Mouse (Mus musculus) hindbrain, embryonic 15.5 days (tissue): ENCODE measurements around the gene Inca1. TPM values are rescaled to one million over a fixed set of nuclear protein-coding genes. Genes with fewer than 3 reads are reported as not detected.

Experiments used
- ATAC-seq: fragments of 200-750 bp; cut with Nextera tagmentation; 2 replicates; pipeline ENCODE4 v1.8.0; 2017; ENCODE audit warnings: low read depth, moderate number of reproducible peaks, moderate TSS enrichment; ENCODE audit not compliant: low FRiP score
- H3K27ac ChIP-seq: fragments of 300-500 bp; sonication (generic); replicated peaks from 2 replicates; pipeline ENCODE4 v1.5.1; 2015; ENCODE audit warnings: mild to moderate bottlenecking, inconsistent platforms
- H3K27me3 ChIP-seq: fragments of 300-500 bp; sonication (generic); 2 replicates; pipeline ENCODE4 v1.6.1; 2015; ENCODE audit warnings: control low read depth, inconsistent platforms
- H3K36me3 ChIP-seq: fragments of 300-500 bp; sonication (generic); 2 replicates; pipeline ENCODE4 v1.6.1; 2015; ENCODE audit warnings: control low read depth, inconsistent platforms
- H3K4me1 ChIP-seq: fragments of 300-500 bp; sonication (generic); replicated peaks from 2 replicates; pipeline ENCODE4 v1.6.1; 2015; ENCODE audit warnings: control low read depth, inconsistent platforms
- H3K4me2 ChIP-seq: fragments of 300-500 bp; sonication (generic); 2 replicates; pipeline ENCODE4 v1.6.1; 2015; ENCODE audit warnings: moderate library complexity, mild to moderate bottlenecking, inconsistent platforms
- H3K4me3 ChIP-seq: fragments of 300-500 bp; sonication (generic); 2 replicates; pipeline ENCODE4 v1.5.1; 2015; ENCODE audit warnings: mild to moderate bottlenecking, inconsistent platforms
- H3K9ac ChIP-seq: fragments of 300-500 bp; sonication (generic); 2 replicates; pipeline ENCODE4 v1.6.1; 2015; ENCODE audit warnings: inconsistent platforms
- H3K9me3 ChIP-seq: fragments of 300-500 bp; sonication (generic); 2 replicates; pipeline ENCODE4 v1.6.1; 2016; ENCODE audit warnings: control low read depth, inconsistent platforms
- WGBS: fragments of 180-500 bp; shearing (Covaris S2); methylation state at CpG from one replicate; pipeline ENCODE4 v1.1.7; 2015; 5-methylcytosine and 5-hydroxymethylcytosine counted together
- polyA plus RNA-seq: library from polyadenylated mRNA; unstranded; fragments of >200 nt; fragmentation: Nextera tagmentation; extraction: Ambion mirVana; gene quantifications from 2 replicates; pipeline ENCODE4 v1.2.1, GENCODE M21; 2015

Inca1 gene
- polyA plus RNA-seq, 1 experiment from 2014 or later = 1.9 TPM

DNA sequence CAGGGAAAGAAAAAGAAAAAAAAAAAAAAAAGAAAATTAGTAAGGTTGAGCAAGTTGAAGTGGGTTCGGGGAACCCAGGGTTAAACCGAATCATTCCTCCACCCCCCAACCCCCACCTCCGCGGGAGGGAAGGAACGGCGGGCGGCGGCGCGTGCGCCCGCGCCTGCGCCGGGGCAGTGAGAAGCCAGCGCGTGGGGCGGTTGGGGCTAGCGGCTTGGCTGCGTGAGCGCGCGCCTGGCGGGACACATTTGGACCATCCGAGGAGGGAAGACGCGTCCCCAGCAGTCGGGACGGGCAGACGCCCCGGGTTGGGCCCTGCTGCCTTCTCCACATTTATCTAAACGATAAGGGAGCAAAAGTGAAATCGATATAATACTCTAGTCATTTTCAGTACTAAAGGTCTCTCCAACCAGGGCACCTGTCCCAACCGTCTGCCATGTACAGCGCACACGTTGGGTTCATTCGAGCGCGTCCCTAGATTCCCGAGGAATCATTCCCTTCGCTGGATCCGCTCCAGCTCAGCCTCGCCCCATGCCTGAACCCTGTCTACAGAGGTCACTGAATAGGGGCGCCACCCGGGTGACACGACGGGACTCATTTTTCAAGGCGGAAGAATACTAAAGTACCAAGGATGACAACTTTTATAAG is 44.9 kb downstream of the Inca1 start:
- ATAC-seq = peak; percentile 71
- Histone ChIP-seq H3K27ac (peak overlapping the region; percentile 98), H3K4me2 (peak overlapping the region; percentile 77), H3K36me3 (peaks cover 22% of the 10 kb centered on the region), H3K4me3 (peak overlapping the region; percentile 98), H3K9ac (peak overlapping the region; percentile 98), H3K9me3 (no peaks in the 10 kb centered on the region), H3K4me1 (peaks cover 48% of the 10 kb centered on the region), H3K27me3 (no peaks in the 10 kb centered on the region)
- under 1% methylated on average over 48 of the region's 48 CpGs for WGBS

- Histone ChIP-seq H3K9ac (peak within 1 kb of the TSS; percentile 98), H3K4me2 (peak within 1 kb of the TSS; percentile 77), H3K27me3 (no peaks in the 10 kb centered on the region), H3K4me3 (peak within 1 kb of the TSS; percentile 98), H3K27ac (peak within 1 kb of the TSS; percentile 98), H3K4me1 (peaks cover 48% of the 10 kb centered on the region), H3K9me3 (no peaks in the 10 kb centered on the region), H3K36me3 (peaks cover 29% of the 10 kb centered on the region)
- peak; percentile 42 for ATAC-seq
- WGBS = under 1% methylated on average over 53 of the region's 61 CpGs
Measured at GRCm38 (mm10) chr11:70654198-70654922, 45.6 kb downstream of the Inca1 start, which contains the start of gene Pfn1. Gene Pfn1 (minus strand): TSS chr11:70654644.

GRCm38 (mm10) chr11:70653345-70654197 is 46.4 kb downstream of the Inca1 start:
- Histone ChIP-seq H3K36me3 (peaks cover 34% of the 10 kb centered on the region), H3K27ac (peak overlapping the region; percentile 98), H3K4me1 (peaks cover 56% of the 10 kb centered on the region), H3K27me3 (no peaks in the 10 kb centered on the region), H3K9me3 (no peaks in the 10 kb centered on the region), H3K4me3 (peak overlapping the region; percentile 98), H3K9ac (peak overlapping the region; percentile 98), H3K4me2 (peak overlapping the region; percentile 77)
- under 1% methylated on average over 62 of the region's 63 CpGs for WGBS
- ATAC-seq = peak; percentile 59

DNA sequence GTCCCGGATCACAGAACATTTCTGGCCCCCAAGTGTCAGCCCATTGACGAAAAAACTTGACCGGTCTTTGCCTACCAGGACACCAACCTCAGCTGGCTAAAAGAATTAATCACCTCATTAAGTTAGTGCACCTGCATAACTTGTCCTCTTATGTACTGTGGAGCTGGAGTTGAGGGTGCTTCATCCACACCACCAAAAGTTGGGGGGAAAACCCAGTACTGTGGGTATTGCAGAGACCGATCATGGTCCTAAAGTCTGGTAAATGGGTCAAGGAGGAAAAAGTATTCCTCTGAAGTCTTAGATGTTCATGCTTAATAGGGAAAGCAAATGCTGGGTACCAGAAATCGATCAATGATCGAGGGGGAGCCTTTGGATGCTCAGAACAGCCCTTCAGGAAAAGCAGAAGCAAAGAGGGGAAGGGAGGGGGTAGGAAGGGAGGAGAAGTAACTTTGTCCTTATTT is 47.0 kb downstream of the Inca1 start:
- Histone ChIP-seq H3K27me3 (no peaks in the 10 kb centered on the region), H3K4me2 (peak overlapping the region; percentile 77), H3K27ac (peak overlapping the region; percentile 98), H3K9me3 (no peaks in the 10 kb centered on the region), H3K36me3 (peaks cover 34% of the 10 kb centered on the region), H3K4me1 (peaks cover 62% of the 10 kb centered on the region), H3K4me3 (peak overlapping the region; percentile 98), H3K9ac (peak overlapping the region; percentile 98)
- no peak for ATAC-seq
- 66% methylated on average over 6 of the region's 6 CpGs for WGBS

DNA sequence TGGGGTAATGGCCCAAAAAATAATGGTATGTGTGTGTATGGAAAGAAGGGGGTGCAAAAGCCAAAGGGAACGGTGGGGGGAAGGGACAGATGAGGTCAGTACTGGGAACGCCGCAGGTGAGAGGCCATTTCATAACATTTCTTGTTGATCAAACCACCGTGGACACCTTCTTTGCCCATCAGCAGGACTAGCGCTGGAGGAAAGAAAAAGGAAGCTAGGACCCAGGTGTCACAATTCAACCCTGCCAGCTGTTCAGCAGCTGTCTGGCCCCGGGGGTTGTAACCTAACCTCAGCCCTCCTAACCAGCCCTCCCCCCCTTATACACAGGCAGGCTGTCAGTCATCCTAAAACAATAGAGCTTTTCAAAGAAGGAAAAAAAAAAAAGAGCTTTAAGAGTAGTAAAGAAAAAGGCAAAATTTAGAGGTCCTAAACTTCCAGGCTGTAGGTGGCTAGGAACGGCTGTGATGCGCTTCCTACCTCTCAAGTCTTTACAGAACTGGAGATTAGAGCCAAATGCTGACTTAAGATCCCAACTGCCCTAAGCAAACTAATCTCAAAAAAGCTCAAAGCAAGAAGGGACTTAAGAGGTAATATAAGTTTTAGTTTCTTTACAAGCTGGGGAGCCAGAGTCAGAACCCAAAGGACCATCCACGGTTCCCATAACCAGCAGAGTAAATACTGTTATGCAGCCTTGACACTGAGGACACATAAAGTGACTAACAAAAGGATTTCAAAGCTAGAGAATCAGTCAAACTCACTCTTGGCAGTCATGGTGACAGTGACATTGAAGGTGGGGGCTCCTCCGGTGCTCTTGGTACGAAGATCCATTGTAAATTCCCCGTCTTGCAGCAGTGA is 47.7 kb downstream of the Inca1 start:
- Histone ChIP-seq H3K9ac (peak overlapping the region; percentile 98; the same call in 1 of the 2 replicates), H3K4me3 (peak overlapping the region; percentile 98), H3K27ac (no peak overlapping the region)

DNA sequence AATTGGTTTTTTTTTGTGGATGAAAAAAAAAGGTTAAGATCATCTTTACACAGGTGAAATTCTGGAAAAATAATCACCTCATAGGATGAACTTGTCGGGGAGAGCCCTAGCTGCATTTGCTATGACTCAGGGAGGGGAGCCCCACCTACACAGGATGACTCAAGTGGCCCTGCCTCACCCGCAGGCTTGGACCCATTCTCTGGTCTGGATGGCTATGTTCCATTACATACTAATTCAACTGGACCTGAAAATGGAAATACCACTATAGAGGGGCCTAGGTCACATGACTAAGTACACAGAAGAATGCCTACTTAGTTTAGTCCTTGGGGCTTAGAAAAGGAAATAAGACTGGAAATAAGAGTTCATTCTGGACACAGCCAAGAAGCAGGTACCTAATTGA is 48.6 kb downstream of the Inca1 start:
- H3K27me3 ChIP-seq = no peaks in the 10 kb centered on the region
- no peak overlapping the region for H3K27ac ChIP-seq
- H3K4me2 ChIP-seq = no peak overlapping the region
- peaks cover 61% of the 10 kb centered on the region for H3K4me1 ChIP-seq
- no peak overlapping the region for H3K9ac ChIP-seq
- H3K36me3 ChIP-seq = peaks cover 34% of the 10 kb centered on the region
- ATAC-seq = no peak
- no peak overlapping the region for H3K4me3 ChIP-seq
- H3K9me3 ChIP-seq = no peaks in the 10 kb centered on the region
- 85% methylated on average over 2 of the region's 2 CpGs for WGBS

More for the DNA sequence above, 47.7 kb downstream of the Inca1 start:
- Histone ChIP-seq H3K9me3 (no peaks in the 10 kb centered on the region), H3K4me1 (peaks cover 66% of the 10 kb centered on the region), H3K4me2 (peak overlapping the region; percentile 77), H3K27me3 (no peaks in the 10 kb centered on the region), H3K36me3 (peaks cover 34% of the 10 kb centered on the region)
- WGBS = 73% methylated on average over 12 of the region's 12 CpGs
- ATAC-seq = no peak

- ATAC-seq = no peak
- H3K9me3 ChIP-seq = no peaks in the 10 kb centered on the region
- H3K4me1 ChIP-seq = peaks cover 61% of the 10 kb centered on the region
- H3K27me3 ChIP-seq = no peaks in the 10 kb centered on the region
- no peak overlapping the region for H3K9ac ChIP-seq
- H3K4me3 ChIP-seq = no peak overlapping the region
- peaks cover 34% of the 10 kb centered on the region for H3K36me3 ChIP-seq
- H3K27ac ChIP-seq = no peak overlapping the region
- no peak overlapping the region for H3K4me2 ChIP-seq
- 82% methylated on average over 12 of the region's 12 CpGs for WGBS
Measured at GRCm38 (mm10) chr11:70650322-70651175, 49.4 kb downstream of the Inca1 start.

DNA sequence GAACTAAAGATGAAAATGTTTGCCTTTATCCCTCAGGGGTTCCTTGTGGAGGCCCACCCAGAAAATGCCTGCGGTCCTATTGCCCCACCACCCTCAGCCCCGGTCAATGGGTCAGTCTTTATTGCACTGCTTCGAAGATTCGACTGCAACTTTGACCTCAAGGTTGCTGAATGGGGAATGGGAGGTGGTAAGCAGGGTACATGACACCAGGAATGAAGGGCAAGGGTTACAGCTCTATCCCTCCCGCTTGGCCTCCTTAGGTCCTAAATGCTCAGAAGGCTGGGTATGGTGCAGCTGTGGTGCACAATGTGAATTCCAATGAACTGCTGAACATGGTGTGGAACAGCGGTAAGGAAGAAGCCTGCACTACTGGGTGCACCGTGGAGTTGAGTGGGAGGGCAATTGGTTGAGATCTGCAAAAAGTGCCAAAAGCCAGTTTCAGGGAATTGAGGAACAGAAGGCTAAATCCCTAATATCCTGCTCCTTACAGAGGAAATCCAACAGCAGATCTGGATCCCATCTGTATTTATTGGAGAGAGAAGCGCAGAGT is 50.7 kb downstream of the Inca1 start:
- ATAC-seq = no peak
- H3K9ac ChIP-seq = no peak overlapping the region
- H3K4me3 ChIP-seq = no peak overlapping the region
- no peaks in the 10 kb centered on the region for H3K27me3 ChIP-seq
- peaks cover 43% of the 10 kb centered on the region for H3K36me3 ChIP-seq
- no peak overlapping the region for H3K27ac ChIP-seq
- H3K4me1 ChIP-seq = peaks cover 63% of the 10 kb centered on the region
- WGBS = 80% methylated on average over 8 of the region's 8 CpGs
- no peaks in the 10 kb centered on the region for H3K9me3 ChIP-seq
- H3K4me2 ChIP-seq = peak overlapping the region; percentile 96; the same call in 1 of the 2 replicates

GRCm38 (mm10) chr11:70648512-70648911 is 51.4 kb downstream of the Inca1 start:
- 86% methylated on average over 4 of the region's 4 CpGs for WGBS
- no peaks in the 10 kb centered on the region for H3K9me3 ChIP-seq
- ATAC-seq = no peak
- peaks cover 49% of the 10 kb centered on the region for H3K36me3 ChIP-seq
- H3K4me2 ChIP-seq = peak overlapping the region; percentile 96
- H3K4me1 ChIP-seq = peaks cover 63% of the 10 kb centered on the region
- peak overlapping the region; percentile 66; the same call in 1 of the 2 replicates for H3K9ac ChIP-seq
- H3K27me3 ChIP-seq = no peaks in the 10 kb centered on the region
- H3K27ac ChIP-seq = no peak overlapping the region
- peak overlapping the region; percentile 68 for H3K4me3 ChIP-seq

DNA sequence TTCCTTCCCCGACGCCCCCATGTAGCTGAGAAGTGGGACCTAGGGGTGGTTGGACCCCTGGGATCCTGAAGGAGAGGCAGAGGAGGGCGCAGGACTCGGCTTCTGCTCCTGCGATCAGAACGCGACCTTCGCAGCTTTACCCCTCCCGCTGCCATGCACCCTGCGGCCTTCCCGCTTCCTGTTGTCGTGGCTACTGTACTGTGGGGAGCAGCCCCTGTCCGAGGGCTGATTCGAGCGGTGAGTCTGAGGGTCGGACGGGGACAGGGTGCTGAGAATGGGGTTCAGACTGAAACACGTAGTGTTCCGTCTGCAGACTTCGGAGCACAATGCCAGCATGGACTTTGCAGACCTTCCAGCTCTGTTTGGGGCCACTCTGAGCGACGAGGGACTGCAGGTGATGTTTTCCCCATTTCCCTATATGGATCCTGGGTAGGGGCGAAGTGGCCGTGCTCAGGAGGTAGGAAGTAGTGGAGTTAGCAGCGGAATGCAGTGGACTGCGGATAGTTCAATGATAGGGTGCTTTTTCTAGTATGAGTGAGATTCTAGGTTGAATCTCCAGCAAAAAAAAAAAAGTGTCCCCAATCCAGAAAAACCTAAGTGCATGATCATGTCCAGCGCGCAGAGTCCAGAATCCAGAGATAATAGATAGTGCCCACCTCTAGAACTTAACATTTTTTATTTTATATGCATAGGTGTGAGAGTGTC is 52.1 kb downstream of the Inca1 start:
- WGBS = 5% methylated on average over 28 of the region's 28 CpGs
- Histone ChIP-seq H3K4me1 (peaks cover 57% of the 10 kb centered on the region), H3K4me3 (peak overlapping the region; percentile 68), H3K36me3 (peaks cover 51% of the 10 kb centered on the region), H3K27me3 (no peaks in the 10 kb centered on the region), H3K9ac (peak overlapping the region; percentile 66), H3K27ac (peak overlapping the region; percentile 97), H3K4me2 (peak overlapping the region; percentile 96), H3K9me3 (no peaks in the 10 kb centered on the region)
- peak; percentile 17; the same call in 1 of the 2 replicates for ATAC-seq
